In the genomic region with DNA sequence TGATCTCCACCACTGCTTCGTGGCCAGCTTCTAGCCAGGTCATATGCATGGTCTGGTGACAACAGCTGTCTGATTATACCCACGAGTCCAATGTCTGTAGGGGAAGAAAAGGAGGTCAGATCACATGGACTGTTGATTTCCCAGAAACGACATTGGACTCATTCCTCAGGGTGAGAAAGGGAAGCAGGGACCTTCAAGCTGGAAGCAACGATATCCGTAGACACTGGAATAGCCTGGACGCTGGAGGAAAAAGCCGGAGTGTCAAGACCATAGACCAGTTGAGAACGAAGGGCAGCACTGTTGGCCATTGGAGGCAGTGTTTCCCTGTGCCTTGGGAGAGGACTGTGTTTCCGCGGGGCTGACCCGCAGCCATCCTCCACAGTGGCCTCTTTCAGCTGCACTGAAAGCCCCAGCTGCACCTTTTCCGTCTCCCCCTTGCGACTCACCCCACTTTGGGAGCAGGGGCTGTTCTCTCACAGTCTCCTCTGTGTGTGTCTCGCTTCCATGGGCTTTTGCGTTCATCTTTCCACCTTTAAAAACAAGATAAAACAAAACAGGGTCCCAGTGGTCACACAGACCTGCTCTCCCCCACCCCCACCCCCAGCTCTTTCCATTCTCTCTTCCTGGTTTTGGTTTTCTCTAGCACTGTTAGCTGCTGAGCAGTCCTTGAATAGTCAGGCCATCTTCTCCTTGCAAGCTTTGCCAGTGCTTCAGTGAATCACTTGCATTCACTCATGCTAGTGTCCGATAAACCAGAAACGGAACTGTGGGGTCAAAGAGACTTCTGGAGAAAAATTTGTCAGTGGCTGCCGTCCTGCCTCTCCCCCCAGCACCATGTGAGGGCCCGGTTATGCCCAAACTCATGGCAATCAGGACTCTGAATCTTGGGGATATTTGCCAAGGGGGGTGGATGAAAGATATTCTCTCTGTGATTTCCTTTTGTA, we compare ENCODE assay signal across 8 mouse cellular contexts. TPM values are rescaled to one million over a fixed set of nuclear protein-coding genes. Genes with fewer than 3 reads are reported as not detected.
A peak's percentile ranks its signal among the peaks of the same experiment; 100 is the strongest.
DNase-seq lines count a peak whose midpoint lies in the region; ATAC-seq lines count a peak whose summit lies in the region.

No protein-coding gene starts in this region.

- 0 out of 2 replicates have a peak, but pooled peaks have one; percentile 21 for ATAC-seq in kidney, embryonic 16.5 days (ENCODE audit: low FRiP score, low TSS enrichment)
- ATAC-seq in midbrain, embryonic 13.5 days, result no peak

- no peak overlapping the region for H3K4me3 ChIP-seq in kidney, embryonic 16.5 days (ENCODE audit: low read length)
- H3K4me3 ChIP-seq in midbrain, embryonic 13.5 days (replicated peaks), result no peak overlapping the region

- no peak overlapping the region; the same call in 1 of the 2 replicates for H3K4me2 ChIP-seq in kidney, embryonic 16.5 days (replicated peaks; ENCODE audit: low read depth, low read length)
- H3K4me2 ChIP-seq in midbrain, embryonic 13.5 days (replicated peaks), result peak overlapping the region; percentile 7; the same call in 1 of the 2 replicates

- WGBS in kidney, embryonic 16.5 days, result 31% methylated on average over 19 of the region's 19 CpGs
- 44% methylated on average over 19 of the region's 19 CpGs for WGBS in midbrain, embryonic 13.5 days

- no peaks in the 10 kb centered on the region for H3K9me3 ChIP-seq in kidney, embryonic 16.5 days (ENCODE audit: low read length)
- H3K9me3 ChIP-seq in midbrain, embryonic 13.5 days, result no peaks in the 10 kb centered on the region

- peak; percentile 35 for DNase-seq in left cerebral cortex, postnatal 4 days
- no peak for DNase-seq in left cerebral cortex, adult 11 months (ENCODE audit: low spot score)
- DNase-seq in heart, adult 8-10 months (ENCODE audit: low spot score), result peak; percentile 35
- DNase-seq in left cerebral cortex, postnatal 14 days (ENCODE audit: low spot score in 2 of 2), result no peak
- no peak for DNase-seq in ovary, postnatal 14 days (ENCODE audit: low spot score)
- no peak for DNase-seq in thymus, adult 18-20 months

- peaks cover 55% of the 10 kb centered on the region for H3K4me1 ChIP-seq in kidney, embryonic 16.5 days (ENCODE audit: insufficient read depth, low read length)
- H3K4me1 ChIP-seq in midbrain, embryonic 13.5 days (replicated peaks), result peaks cover 59% of the 10 kb centered on the region

- no peaks in the 10 kb centered on the region for H3K27me3 ChIP-seq in kidney, embryonic 16.5 days (ENCODE audit: insufficient read depth, low read length)
- H3K27me3 ChIP-seq in midbrain, embryonic 13.5 days, result no peaks in the 10 kb centered on the region

- H3K27ac ChIP-seq in kidney, embryonic 16.5 days (ENCODE audit: low read length), result peak overlapping the region; percentile 32; the same call in 1 of the 2 replicates
- H3K27ac ChIP-seq in midbrain, embryonic 13.5 days, result peak overlapping the region; percentile 78

- H3K9ac ChIP-seq in kidney, embryonic 16.5 days (replicated peaks; ENCODE audit: low read length), result 0 out of 2 replicates have a peak overlapping the region, but pooled peaks have one; percentile 32
- H3K9ac ChIP-seq in midbrain, embryonic 13.5 days (replicated peaks), result peak overlapping the region; percentile 25; the same call in 1 of the 2 replicates

- no peaks in the 10 kb centered on the region for H3K36me3 ChIP-seq in kidney, embryonic 16.5 days (ENCODE audit: insufficient read depth, low read length)
- peaks cover 2% of the 10 kb centered on the region; the same call in 1 of the 2 replicates for H3K36me3 ChIP-seq in midbrain, embryonic 13.5 days

- intact Hi-C loops in left cerebral cortex, postnatal 4 days (cut with DNase I), result no loop called here
- intact Hi-C loops in left cerebral cortex, postnatal 14 days (cut with DNase I), result loop anchor here (5.0 kb wide), 1 partner anchor 37 kb away; the partner anchor contains the start of gene Abhd2

RNA-seq across cellular contexts. Expression of gene Abhd2, which starts 36.5 kb away (rescaled TPM):
- total RNA-seq in left cerebral cortex, postnatal 4 days (2021), result 100 to 1,000 TPM; 112 to 114 TPM
- 10 to 100 TPM; 25.5 to 43.7 (median 29.9) TPM for total RNA-seq in heart, adult 8-10 months (2022)
- polyA plus RNA-seq in kidney, embryonic 16.5 days (2015; fragmentation: Nextera tagmentation; extraction: Ambion mirVana), result 11.0 and 13.1 TPM in 2 replicates
- polyA plus RNA-seq in midbrain, embryonic 13.5 days (2015; fragmentation: Nextera tagmentation; extraction: Ambion mirVana), result 16.4 and 16.5 TPM in 2 replicates
- 100 to 1,000 TPM; 125 to 135 TPM for total RNA-seq in left cerebral cortex, postnatal 14 days (2021)

Comparison
In these comparisons a context has a peak if more than half of its experiments do, and no peak if none do; other contexts are left out.
1. DNase-seq: peak in left cerebral cortex, postnatal 4 days (single experiment) and heart, adult 8-10 months (single experiment); none in left cerebral cortex, adult 11 months (single experiment), left cerebral cortex, postnatal 14 days (0 of 2), ovary, postnatal 14 days (single experiment) and thymus, adult 18-20 months (0 of 2).